Mouse (Mus musculus) lung, adult 18-20 months (tissue): ENCODE measurements around the gene Ppp1r1a.

Source experiments
- DNase-seq, 2 experiments: peaks; one replicate each; pipeline ENCODE4 v3.0.0; 2022; ENCODE audit warnings: mixed read lengths in 2 of 2

Ppp1r1a gene

DNA sequence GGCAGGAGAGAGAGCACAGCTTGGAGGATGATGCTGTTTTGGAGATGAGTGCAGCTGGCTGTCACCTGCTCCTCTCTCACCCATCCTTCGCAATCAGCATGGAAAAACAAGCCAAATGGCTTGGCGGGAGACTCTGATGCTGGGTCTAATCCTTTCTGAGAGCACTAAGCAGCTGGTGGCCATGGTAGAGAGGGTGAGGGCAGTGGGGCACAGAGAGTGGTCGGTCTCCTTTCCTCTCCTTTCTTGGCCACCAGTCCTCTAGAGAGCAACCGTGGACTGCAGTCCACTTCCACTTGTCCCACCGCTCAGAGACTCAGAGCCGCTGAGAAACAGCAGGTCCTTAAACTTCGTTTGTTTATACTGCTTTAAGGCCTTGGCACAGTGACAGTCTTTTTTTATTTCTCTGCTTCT is 24.2 kb downstream of the Ppp1r1a start:
- DNase-seq: peak in 1 of 2 experiments; percentile 9

DNA sequence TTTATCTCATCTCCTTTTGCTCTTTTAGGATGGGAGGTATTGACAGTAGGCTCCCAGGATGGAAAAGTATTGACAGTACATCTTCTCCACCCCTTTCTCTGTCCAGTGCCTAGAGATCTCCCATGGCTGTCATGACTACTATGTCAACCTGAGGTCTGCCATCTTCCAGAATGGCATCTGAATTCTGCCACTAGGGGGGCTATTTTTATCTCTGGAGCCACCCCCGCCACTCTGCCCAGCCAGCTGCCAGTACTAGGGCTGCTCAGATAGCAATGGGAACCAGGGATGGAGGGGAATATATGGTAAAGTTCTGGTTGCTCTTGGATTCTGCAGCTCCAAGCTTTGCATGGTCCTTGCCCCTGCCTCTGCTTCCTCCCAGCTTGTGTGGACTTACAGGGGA is 26.2 kb downstream of the Ppp1r1a start:
- DNase-seq: no peak

DNA sequence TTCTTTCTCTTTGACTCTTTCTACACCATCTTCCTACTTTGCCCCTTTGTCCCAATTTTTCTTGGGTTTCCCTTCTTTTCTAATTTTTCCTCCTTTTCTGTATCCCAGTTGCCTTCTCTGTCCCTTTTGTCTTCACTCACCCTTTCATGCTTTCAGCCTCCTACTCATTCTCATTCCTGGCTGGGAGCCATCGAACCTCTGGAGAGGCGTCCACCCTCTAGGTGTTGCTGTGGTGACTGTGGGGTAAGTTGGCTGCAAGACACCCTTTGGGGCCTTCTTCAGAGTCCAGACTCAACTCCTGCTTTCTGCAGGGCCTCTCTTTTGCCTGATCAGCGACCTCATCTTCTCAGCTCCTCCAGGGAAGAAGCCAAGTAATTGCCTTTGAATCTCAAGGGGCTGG is 28.5 kb downstream of the Ppp1r1a start:
- no peak for DNase-seq

DNA sequence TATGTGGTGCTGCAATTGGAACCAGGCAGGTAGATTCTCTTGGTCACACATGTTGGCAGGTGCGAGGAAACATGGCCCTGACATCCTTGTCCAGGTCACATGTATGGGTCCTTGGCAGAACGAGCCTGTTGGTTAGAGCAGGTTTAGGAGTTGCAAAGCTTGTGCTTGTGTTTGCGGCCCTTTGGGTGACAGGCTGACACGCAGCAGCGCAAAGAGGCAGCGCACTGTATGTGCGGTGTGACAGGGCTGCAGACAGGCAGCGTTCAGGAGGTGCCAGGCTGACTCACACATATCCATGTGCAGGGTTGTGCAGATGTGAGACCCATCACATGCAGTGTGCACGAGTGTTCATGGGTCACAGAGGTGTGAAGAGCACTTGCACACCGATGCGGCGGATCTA is 34.1 kb downstream of the Ppp1r1a start:
- no peak for DNase-seq

DNA sequence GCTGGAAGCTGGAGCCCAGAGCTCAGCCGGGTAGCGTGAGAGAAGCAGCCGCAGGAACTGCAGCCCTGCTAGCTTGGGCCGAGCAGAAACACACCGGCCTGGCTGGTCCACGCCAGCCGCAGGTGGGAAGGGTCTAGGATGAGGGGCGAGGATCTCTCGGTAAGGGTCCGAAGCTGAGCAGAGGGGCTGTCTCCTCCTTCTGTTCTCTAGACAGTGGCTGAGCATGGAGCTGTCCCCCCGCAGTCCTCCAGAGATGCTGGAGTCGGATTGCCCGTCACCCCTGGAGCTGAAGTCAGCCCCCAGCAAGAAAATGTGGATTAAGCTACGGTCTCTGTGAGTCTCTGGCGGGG is 34.6 kb downstream of the Ppp1r1a start:
- DNase-seq: no peak

DNA sequence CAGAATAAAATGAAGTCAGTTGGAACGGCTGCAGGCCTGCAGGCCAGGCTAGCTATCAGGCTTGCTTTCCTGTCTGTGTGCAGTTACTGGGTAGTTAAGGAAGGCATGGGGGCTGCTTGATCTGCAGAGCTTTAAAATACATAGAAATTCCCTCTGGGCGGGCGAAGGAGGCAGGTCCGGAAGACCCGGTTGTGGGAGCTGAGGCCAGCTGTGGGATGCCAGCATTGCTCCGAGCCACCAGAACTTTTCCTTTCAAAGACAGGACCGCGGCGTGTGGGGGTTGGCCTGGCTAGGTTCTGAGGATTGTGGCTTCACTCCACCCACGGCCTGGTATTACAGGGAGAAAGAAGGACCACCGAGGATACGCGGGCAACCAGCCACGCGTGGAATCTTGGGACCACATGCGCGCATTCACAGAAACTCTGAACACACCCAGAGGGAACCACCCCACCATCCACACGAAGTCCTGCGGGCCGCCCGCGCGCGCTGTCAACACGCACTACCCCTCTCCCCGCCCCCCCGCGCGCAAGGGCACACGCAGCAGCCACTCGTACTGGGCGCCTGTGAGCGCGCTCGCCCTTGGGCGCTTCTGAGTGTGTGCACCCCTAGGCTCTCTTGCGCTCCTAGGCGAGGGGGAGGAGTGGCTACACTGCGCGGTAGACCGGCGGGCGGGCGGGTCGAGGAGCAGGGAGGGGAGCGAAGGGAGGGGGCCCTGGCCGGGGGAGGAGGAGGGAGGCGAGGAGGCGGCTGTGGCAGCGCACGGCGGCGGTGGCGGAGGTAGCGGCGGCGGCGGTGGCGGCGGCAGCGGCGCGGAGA is 35.2 kb downstream of the Ppp1r1a start, which contains the start of gene Pde1b:
TSS of gene Pde1b (plus strand) at position 600 of the 816 bp plus-strand sequence.
- DNase-seq: peak; percentile 66 to 75

DNA sequence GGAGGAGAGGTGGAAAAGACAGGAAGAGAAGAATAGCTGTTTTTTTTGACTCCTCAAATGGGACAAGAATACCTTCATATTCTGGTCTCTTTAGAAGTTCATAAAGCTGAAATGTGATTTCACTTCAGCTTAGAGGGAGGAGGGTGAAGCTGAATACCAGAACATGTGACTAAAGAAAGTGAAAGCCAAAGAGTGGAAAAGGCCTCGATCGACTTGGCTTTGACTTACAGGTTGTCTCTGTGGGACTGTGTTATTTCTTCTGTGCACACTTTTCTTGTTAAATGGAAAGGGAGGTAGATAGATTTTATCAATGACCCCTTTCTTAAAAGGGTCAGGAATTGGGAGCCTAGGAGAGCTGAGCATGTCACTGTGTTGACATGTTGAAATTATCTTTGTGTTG is 36.6 kb downstream of the Ppp1r1a start:
- DNase-seq: no peak

DNA sequence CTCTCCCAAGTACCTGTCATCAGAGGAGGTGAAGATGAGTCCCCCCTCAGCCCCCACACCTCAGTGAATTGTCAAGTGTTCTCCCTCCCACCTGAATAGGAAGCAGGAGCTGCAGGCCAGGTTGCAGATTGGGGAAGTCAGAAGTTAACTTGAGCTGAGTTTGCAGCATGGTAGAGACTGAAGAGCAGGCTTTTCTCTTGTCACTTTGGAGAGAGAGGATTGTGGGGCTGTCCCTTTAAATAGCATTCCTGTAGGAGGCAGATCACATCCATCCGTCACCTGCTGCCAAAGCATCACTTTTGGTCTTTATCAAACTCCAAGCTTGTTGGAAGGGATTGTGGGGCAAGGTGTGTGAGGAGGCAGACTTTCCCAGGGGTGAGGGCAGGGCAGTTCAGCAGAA is 37.1 kb downstream of the Ppp1r1a start:
- no peak for DNase-seq

DNA sequence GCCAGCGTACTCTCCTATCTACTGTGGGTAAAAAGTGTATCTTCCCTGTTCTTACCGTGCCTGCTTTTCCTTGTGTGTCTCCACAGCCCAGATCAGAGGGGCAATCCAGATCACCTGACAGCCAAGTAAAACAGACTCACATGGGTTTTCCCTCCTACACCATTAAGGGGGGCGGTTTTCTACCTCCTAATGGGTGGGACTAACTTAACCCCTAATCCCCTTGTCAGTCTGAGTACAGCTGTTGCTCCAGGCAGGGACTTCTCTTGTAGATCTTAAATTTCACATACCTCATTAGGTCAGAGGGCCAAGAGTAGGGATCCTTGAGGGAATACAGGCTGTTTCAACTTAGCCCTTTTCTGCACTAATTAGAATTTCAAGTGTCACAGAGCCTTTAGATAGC is 39.6 kb downstream of the Ppp1r1a start:
- DNase-seq: no peak

DNA sequence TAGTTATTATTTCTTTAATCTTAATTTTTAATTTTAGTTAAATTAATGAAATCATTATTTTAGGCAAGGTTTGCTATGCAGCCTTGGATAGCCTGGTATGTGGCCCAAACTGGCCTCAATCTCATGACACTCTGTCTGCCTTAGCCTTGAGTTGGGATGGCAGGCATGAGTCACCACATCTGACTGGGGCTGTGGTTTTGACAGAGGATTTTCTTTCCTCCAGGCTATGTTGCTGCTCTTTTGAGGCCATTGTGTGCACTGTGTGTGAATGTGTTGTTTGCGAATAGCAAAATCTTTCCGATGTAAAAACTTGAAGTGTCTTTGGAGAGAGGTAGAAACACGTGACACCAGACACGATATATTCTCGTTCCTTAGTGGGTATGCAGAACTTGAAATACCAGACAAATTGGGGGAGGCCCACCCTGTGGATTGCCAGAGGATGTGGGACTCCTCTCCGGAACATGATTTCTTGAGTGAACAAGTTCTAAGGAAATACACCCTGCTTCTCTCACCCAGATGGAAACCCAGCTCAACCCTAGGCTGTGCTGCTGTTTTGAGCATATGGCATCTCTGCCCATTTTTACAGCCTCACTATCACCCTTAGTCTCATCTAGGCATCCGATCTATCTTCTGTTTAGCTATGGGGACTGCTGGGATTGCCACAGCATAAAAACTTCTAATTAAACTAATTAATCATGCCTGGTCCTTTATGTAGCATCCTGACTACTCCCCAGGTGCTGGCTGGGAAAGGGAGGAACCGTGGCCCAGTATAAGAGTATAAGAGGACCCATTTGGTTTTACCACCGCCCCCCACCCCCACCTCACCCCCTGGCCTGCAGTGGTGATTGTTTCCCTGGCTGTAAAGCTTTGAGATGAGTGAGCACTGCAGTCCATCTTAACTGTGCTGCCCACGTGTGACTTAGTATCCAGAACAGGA is 41.3 kb downstream of the Ppp1r1a start:
- no peak for DNase-seq

DNA sequence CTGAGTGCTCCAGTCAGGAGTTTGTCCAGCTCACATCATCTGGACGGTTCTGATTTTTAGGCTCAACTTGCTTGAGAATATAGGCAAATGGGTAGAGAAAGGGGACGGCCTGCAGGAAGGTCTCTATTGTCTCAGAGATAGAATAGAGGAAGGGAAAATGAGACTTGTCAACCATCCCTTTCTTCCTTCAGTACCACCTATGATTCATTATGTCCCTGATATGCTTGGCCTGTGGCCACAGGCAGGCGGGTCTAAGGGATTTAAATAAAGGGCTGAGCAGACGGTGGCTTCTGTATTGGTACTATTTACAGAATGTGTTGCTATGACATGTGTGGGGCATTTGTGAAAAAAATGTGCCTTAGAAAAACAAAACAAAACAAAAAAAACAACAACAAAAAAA is 49.5 kb downstream of the Ppp1r1a start:
- no peak for DNase-seq

DNA sequence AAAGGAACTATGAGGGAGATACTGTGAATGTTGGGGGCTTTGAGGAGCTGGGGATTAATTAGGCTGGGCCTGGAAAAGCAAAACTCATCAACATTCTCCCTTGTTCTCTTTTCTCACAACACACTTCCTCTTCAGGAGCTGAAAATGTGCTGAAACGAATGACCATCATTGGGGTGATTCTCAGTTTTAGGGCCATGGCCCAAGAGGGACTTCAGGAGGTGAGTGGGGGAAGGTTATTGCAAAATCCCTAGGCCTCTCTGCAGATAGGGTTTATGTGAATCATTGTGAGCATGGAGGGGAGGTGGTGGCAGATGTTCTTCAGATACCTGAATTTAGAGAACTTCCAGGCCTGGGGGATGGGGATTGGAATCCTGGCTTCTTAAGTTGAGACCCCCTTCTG is 51.1 kb downstream of the Ppp1r1a start:
- no peak for DNase-seq

DNA sequence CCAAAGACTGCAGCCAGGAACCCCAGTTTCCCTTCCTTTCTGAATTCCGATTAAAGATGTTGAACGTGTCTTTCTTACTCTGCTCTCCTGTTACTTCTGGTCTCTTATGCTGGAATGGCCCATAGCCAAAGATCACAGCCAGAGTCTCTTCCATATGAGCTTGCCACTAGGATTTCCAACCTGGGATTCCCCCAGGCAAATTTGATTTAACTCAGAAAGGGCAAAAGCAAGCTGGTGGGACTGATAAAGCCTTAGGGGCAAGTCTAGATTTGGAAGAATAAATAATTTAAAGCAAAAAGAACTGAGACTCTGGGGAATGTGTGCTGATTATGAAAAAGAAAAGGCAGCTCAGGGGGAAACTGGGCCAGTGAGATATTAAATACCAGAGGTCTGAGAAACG is 52.7 kb downstream of the Ppp1r1a start:
- DNase-seq: no peak

DNA sequence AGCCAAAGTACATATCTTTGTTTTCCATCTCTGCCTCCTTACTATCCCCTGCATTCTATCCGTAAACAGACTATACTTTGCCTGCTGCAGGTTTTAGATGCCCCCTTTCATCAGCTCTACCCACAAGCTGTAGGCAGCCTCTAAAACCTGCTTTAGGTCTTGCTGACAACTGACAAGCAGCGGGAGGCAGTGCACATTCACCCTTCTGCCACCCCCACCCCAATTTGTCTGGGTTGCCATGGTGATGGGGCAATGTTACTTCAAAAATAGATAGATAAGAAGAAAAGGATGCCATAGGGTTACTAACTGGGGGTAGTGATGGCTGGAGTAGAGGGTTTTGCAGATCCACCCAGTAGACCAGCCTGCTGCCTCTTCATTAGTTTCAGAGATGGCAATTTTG is 53.3 kb downstream of the Ppp1r1a start:
- no peak for DNase-seq

DNA sequence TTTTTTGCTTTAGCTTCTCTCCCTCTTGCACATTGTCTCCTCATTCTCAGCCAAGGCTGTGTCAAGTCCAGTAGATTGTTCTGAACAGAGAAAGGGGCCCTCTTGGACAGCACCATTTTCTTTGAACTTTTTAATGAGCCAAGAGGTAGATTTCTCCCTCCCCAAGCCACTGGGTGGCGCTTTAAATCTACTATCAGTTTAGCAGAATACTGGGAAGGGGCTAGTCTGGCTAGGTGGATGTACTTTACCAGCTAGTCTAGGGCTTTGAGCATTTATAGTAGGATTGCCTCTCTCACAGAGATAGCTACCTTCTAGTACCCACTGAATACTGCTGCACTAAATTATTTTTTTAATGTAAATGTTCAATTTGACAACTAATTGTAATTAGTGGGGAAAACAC is 55.3 kb downstream of the Ppp1r1a start:
- DNase-seq: no peak
